Mouse (Mus musculus): ENCODE results near the gene Mfap1b. TPM values are rescaled to one million over a fixed set of nuclear protein-coding genes. Genes with fewer than 3 reads are reported as not detected.
A peak's percentile ranks its signal among the peaks of the same experiment; 100 is the strongest.
"Not testable (repeated sequence)": the region's sequence is repeated elsewhere in the genome, so short reads cannot be mapped to it uniquely, and the experiment has no call there.

Mfap1b gene
- 10 to 100 TPM; 40.8 to 46.2 (median 43.9) TPM for total RNA-seq (2022)

DNA sequence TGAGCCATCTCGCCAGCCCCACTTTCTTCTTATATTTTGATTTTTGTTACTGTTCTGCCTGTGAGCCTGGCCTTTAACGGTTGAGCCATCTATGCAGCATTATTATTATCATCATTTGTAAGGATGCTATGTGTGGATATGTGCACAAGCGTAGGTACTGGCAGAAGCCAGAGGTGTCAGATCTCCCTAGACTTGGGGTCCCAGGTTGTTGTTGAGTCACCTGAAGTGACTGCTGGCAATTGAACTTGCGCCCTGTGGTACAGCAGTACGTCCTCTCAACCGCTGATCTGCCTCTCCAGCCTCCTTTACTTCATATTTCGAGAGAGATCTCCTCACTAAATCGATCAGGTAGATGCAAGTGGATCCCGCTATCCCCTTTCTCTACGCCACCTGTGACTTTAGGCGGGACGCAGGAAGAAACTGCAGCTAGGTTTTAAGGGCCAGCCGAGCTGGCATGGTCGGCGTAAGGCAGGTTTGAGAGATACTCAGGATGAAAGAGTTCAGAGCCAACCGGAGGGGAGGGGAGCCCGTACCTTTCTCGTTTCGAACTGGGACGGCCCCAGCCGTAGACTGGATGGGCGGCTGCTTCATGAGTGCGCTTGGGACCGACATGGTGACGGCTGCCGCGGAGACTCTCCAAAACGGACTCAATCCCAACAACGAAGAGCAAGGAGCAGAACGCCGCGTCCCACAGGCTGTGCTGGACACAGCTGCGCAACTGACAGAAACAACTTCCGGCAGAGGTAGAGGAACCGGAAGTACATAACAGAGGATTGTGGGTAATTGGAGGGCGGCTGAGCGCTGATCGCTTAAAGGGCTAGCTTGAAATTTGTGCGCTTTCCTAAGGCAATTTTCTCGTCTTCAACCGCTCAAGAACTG is at the start of gene Mfap1b:
Mfap1b (minus strand) TSS at position 767 of the 879 bp plus-strand sequence.
- DNase-seq (ENCODE audit: low spot score in 2 of 2): peak; percentile 77 to 82

DNA sequence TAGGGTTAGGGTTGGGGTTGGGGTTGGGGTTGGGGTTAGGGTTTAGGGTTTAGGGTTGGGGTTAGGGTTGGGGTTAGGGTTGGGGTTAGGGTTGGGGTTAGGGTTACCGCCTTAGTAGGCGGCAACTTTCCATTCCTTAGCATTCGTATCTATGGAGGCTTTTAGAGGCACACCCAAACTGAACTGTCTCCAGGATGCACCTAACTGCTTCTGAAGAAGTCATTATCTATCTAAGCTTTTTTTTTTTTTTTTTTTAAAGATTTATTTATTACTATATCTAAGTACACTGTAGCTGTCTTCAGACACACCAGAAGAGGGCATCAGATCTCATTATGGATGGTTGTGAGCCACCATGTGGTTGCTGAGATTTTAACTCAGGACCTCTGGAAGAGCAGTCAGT is 49.0 kb upstream of the Mfap1b start:
- DNase-seq (ENCODE audit: low spot score in 2 of 2): not testable (repeated sequence)

DNA sequence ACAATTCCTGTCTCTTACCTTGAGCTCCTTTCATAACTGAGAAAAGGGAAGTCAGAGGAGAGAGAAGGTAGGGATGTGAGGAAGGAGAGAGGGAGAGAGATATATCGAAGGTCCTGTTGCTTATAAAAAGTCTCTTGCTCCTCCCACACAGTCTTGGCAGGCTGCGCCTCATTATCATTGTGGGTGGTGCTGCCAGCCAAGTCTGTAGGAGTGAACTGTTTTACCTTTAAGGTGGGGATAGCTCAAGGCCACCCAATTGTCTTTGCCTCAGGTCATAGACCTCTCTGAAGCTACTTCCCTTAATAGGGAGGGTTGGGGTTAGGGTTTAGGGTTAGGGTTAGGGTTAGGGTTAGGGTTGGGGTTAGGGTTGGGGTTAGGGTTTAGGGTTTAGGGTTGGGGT is 48.1 kb upstream of the Mfap1b start:
- DNase-seq (ENCODE audit: low spot score in 2 of 2): no peak

DNA sequence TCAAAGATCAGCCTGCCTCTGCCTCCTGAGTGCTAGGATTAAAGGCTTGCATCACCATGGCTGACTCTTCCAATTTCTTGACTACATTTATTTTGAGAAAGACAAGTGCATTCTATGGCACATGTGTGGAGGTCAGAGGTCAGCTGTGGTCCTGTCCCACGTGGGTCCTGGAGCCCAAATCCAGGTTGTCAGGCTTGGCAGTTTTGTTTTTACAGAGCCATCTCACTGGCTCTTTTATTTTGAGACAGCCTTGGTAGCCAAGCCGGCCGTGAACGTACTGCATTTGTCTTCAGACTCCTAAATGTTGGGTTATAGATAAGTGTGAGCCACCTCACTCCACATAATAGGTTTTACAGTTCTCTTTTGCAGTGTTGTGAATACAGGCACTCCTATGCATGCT is 44.8 kb upstream of the Mfap1b start:
- DNase-seq (ENCODE audit: low spot score in 2 of 2): not testable (repeated sequence)

DNA sequence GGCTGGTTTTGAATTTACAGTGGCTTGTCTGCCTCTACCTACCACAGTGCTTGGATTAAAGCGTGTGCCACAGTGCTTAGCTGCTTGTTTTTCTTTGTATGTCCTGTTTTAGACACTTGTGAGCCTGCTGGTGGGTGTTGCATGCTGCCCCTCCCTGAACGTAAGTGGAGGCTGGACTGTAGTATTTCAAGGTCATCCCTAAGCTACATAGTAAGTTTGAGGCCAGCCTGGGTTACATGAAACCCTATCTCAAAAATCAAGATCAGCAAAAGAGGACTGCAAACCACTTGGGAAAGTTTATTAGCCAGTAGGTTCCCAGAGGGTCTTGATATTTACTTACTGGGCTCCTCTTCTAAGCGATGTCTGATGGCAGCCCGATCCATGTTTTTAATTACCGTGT is 44.2 kb upstream of the Mfap1b start:
- DNase-seq (ENCODE audit: low spot score in 2 of 2): no peak

DNA sequence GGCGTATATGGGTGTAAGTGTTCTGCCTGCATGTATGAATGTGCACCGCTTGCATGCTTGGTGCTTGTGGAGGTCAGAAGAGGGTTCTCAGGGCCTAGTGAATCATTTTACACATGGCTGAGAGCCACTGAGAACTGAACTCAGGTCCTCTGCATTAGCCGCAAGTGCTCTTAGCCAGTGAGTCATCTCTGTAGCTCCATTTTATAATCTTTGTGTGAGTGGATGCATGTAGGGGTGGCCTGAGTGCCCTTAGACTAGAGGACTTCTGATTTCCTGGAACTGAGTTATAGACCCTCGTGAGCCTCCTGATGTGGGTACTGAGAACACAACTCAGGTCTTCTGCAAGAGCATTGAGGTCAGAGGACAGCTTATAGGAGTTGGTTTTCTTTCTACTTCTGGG is 40.3 kb upstream of the Mfap1b start:
- DNase-seq (ENCODE audit: low spot score in 2 of 2): no peak

DNA sequence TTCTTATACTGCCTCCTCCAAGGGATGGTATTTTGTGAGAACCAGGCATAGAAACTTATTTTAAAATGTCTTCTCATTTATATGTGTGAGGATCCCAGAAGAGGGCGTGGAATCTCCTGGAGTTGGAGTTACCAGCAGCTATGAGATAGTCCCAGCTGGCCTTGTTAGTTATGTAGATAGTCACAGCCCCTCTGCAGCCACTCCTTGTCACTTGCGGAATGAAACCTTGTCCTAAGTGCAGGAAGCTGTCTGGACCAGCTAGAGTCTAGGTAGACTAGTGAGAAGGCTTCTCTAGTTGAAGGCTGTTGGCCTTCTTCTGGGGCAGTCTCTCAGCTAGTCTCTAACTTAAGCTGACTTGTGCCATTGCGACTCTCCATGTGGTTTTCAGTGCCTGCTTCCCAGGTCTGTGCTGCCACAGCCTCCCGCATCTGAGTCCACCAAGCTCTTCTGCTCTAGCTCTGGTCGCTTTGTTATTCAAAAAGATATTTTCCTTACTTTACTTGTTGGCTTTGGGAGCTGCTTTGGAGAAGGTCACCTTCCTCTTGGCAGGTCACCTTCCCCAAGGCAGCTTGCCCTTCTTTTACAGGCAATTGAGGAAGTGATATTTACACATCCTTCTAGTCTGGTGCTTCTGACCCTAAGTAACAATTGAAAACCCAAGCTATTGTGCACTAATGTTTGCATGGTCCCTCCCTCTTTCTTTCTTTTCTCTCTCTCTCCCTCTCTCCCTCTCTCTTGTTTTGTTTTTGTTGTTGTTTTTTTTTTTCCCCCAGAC is 39.3 kb upstream of the Mfap1b start:
- not testable (repeated sequence) for DNase-seq (ENCODE audit: low spot score in 2 of 2)

DNA sequence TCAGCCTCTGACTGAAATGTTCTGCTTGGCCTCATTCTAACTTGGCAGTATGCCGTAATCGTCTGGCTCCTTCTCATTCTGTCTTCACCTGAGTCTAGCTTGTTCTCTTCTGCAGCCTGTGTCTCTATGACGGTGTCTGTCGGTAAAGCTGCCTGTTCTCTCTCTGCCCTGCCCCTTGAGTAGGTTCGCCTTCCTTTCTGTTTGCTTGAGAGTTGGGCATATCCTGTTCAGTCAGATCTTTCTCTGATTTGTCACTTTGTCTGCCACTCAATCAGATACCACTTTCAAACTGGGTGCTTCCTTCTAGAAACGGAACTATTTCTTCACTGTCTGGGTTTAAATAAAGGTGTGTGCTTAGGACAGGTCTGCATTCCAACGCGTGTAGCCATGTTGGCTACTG is 37.5 kb upstream of the Mfap1b start:
- DNase-seq (ENCODE audit: low spot score in 2 of 2): no peak

DNA sequence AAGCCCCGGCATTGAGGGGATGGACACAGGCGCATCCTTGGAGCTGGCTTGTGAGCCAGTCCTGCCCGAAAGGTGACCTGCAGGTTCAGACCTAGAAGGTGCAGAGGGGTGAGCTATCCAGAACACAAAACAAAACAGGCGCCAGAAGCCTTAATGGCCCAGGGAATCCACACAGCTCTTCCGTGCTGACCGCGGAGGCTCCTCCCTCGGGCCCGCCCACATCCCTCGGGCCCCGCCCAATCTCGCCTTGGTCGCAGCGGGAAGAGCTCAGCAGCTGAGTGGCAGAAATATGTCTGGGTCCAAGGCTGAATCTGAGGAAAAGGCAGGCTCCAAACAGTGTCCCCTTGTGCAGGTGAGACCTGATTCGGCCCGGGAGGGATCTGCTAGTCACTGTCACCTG is 35.7 kb upstream of the Mfap1b start:
- peak; percentile 17 to 22 for DNase-seq (ENCODE audit: low spot score in 2 of 2)

DNA sequence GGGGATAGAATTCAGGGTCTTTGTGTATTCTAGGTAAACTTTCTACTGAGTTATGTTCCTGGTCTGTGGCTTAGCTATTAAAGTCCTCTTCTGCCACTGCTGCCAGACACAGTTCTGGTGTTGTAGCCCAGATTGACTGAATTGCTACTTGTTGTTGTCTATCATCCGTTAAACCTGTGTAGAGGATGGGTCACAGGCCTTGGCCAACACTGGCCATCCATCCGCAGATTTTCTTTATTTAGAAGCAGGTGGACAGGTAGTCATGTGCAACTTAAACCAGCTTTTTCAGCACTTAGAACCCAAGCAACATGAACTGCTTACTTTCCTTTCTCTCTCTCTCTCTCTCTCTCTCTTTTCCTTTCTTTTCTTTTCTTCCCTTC is 34.1 kb upstream of the Mfap1b start:
- no peak for DNase-seq (ENCODE audit: low spot score in 2 of 2)

DNA sequence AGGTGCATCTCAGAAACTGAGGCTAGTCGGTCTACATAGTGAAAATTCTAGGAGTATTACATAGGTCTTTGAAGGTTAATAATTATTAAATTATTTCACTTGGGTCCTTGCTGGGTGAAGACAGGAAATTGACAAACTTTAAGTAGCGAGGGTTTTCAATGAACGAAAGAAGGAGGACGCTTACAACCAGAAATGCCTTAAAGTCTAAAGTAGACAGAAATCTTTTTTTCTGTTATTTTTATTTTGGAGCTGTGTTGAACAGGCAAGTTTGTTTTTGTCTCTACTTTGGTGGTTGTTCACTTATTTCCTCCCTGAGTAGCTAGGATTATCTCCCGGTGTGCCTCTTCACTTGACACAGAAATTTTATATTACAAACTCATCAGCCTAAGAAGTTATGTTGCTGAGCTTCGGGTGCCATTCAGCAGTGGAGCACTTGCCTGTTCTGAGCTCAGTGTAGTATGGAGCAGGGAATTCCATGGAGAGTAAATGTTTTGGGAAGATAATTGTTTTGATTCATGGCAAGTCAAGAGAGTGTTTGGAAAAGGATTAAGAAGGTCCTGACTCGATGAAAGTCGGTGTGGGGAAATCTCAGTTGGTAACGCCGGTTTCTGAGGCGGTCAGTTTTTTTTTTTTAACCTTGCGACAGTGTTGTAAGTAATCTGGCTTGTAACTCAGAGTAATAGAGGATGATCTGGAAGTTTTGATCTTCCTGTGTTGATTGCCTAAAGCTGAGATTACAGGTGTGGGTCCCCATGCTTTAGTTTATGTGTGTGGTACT is 33.5 kb upstream of the Mfap1b start:
- no peak for DNase-seq (ENCODE audit: low spot score in 2 of 2)

DNA sequence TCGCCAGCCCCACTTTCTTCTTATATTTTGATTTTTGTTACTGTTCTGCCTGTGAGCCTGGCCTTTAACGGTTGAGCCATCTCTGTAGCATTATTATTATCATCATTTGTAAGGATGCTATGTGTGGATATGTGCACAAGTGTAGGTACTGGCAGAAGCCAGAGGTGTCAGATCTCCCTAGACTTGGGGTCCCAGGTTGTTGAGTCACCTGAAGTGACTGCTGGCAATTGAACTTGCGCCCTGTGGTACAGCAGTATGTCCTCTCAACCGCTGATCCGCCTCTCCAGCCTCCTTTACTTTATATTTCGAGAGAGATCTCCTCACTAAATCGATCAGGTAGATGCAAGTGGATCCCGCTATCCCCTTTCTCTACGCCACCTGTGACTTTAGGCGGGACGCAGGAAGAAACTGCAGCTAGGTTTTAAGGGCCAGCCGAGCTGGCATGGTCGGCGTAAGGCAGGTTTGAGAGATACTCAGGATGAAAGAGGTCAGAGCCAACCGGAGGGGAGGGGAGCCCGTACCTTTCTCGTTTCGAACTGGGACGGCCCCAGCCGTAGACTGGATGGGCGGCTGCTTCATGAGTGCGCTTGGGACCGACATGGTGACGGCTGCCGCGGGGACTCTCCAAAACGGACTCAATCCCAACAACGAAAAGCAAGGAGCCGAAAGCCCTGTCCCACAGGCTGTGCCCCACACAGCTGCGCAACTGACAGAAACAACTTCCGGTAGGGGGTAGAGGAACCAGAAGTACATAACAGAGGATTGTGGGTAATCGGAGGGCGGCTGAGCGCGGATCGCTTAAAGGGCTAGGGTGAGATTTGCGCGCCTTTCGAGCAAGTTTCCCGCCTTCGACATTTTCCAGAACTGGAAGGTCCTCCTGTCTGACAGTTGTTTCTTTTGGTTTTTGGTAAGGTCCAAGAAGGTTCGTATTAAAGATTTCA is 32.3 kb upstream of the Mfap1b start, which contains the start of the genes Mfap1a and Wdr76:
Mfap1a (minus strand) TSS at position 724 of the 941 bp plus-strand sequence.
Wdr76 (plus strand) TSS at position 782 of the 941 bp plus-strand sequence.
- DNase-seq (ENCODE audit: low spot score in 2 of 2): peak; percentile 79 to 80

DNA sequence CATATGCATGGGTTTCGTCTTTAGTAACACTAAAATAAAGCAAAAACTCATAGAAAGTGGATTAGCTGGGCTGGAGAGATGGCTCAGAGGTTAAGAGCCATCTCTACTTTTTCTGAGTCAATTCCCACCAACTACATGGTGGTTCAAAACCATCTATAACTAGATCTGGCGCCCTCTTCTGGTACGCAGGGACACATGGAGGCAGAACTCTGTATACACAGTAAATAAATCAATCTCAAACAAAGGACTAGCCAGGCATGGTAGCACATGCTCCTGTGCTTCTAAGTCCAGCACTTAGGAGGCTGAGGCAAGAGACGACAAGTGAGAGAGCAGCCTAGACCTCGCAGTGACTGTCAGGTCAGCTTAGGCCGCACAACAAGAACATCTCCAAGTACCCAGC is 27.7 kb upstream of the Mfap1b start:
- not testable (repeated sequence) for DNase-seq (ENCODE audit: low spot score in 2 of 2)

DNA sequence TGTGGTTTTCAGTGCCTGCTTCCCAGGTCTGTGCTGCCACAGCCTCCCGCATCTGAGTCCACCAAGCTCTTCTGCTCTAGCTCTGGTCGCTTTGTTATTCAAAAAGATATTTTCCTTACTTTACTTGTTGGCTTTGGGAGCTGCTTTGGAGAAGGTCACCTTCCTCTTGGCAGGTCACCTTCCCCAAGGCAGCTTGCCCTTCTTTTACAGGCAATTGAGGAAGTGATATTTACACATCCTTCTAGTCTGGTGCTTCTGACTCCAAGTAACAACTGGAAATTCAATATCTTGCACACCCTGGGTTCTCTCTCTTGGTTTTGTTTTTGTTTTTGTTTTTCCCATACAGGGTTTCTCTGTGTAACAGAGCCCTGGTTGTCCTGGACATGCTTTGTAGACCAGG is 10.5 kb upstream of the Mfap1b start:
- not testable (repeated sequence) for DNase-seq (ENCODE audit: low spot score in 2 of 2)

DNA sequence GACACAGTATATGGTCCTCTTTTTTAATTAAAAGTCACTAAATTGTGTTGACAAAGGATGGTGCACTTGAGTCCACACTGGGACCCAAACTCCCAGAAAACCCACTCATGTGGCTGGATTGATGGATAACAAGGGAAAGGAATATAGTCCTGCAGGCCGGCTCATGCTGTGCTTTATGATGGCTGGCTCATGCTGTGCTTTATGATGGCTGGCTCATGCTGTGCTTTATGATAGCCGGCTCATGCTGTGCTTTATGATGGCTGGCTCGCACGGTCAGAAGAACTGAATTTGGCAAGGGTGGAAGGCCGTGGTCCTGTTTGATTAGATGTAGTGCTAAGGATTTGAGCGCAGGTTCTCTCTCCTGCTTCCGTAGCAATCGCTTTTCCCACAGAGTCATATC is 9.7 kb upstream of the Mfap1b start:
- no peak for DNase-seq (ENCODE audit: low spot score in 2 of 2)

DNA sequence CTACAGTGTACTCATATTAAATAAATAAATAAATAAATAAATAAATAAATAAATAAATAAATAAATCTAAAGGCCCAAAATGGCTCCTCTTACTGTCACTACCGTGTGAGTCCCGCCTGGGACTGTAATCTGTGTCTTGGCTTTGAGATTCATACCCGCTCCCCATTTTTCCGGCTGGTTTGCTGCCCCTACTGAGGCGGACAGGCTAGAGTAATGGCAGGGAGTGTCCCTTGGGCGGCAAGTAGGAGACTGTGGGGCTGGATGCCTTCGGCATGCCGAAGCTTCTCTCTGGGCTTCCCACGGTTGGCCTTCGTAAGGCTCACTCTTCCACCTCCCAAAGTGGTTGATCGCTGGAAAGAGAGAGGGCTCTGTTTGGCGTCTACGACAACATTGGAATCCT is 7.0 kb upstream of the Mfap1b start:
- not testable (repeated sequence) for DNase-seq (ENCODE audit: low spot score in 2 of 2)

DNA sequence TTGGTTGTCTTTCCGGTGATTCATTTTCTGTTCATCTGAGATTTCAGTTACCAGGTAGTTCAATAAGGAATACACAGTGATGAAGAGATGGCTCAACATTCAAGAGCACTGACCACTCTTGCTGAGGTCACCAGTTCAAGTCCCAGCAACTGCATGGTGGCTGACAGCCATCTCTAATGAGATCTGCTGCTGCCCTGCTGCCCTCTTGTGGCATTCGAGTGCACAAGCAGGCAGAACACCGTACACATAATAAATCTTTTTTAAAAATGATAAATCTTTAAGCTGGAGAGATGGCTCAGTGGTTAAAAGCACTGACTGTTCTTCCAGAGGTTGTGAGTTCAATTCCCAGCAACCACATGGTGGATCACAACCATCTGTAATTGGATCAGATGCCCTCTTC is 6.6 kb upstream of the Mfap1b start:
- no peak for DNase-seq (ENCODE audit: low spot score in 2 of 2)

DNA sequence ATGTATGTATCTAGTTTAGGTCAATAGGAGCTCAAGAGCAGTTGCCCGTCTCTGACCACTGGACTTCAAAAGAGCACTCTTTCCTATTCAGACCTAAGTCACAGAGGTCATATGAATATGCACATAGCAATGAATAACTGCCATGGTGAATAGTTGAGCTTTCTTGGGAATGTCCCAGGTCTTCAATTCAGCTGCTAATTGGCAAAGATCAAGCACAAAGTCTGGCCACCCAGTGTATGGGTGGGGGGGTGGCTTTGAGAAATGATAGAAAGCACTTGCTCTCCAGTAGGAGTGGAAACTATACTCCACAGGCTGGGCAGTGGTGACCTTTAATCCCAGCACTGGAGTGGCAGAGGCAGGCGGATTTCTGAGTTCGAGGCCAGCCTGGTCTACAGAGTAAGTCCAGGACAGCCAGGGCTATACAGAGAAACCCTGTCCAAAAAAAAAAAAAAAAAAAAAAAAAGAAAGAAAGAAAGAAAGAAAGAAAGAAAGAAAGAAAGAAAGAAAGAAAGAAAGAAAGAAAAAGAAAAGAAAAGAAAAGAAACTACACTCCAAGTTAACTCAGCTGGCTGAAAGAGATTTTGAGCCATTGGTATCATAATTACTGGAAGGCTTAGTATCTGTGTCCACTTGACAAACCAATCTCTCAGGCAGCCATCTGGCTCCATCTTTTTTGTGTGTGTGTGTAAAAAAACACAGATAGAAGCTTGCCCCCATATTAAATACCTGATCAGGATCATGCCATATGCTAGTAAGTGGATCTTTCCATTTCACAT is 3.8 kb upstream of the Mfap1b start:
- DNase-seq (ENCODE audit: low spot score in 2 of 2): no peak

DNA sequence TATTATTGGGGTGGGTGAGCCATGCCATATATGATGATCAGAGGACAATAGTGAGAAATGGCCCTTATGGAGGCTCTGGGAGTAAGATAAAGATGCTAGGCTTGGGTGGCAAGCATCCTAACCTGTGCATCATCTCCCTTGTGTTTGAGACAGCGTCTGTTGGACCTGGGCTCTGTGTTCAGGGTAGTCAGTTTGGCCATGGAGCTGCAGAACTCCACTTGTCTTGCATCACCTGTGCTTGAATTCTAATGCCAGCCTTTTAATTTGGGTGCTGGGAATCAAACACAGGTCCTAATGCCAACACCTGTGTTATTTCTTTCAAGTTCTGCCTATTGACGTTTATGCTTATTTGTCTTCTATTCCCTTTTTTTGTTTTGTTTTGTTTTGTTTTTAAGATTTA is 1.4 kb upstream of the Mfap1b start:
- not testable (repeated sequence) for DNase-seq (ENCODE audit: low spot score in 2 of 2)

DNA sequence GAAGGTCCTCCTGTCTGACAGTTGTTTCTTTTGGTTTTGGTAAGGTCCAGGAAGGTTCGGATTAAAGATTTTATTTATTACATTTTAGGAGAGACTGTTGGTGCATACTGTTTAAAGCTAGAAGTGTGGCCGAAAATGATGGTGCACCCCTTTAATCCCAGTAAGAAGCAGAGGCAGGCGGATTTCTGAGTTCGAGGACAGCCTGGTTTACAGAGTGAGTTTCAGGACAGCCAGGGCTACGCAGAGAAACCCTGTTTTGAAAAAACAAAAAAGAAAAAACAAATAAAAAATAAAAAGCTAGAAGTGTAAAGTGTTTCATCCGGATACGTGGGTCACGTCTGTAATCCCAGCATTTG is 291 bp upstream of the Mfap1b start:
- DNase-seq (ENCODE audit: low spot score in 2 of 2): no peak

Data from layer of hippocampus, adult 8-10 months (tissue).